Mouse (Mus musculus) MN1 (cell line): ENCODE measurements at regions not wholly inside any gene's neighbourhood (a gene's known extent, or its start where the extent isn't known, plus 50 kb on each side); places are given as distances from the start of the nearest gene placed in this dataset.

Experiments
- DNase-seq: peaks from one replicate; pipeline ENCODE4 v3.0.0-alpha.2; 2016; ENCODE audit warnings: low spot score

- no peak for DNase-seq
Measured at GRCm38 (mm10) chr13:84021771-84022170, 200.3 kb upstream of the Tmem161b start.

GRCm38 (mm10) chr13:84023021-84023420 lies 199.1 kb upstream of the Tmem161b start:
- DNase-seq = no peak

GRCm38 (mm10) chr13:84023637-84024036 lies 198.5 kb upstream of the Tmem161b start:
- no peak for DNase-seq

GRCm38 (mm10) chr13:84025348-84025747 lies 196.7 kb upstream of the Tmem161b start:
- no peak for DNase-seq

GRCm38 (mm10) chr13:84047736-84048135 lies 174.4 kb upstream of the Tmem161b start:
- no peak for DNase-seq

- DNase-seq = no peak
Measured at GRCm38 (mm10) chr13:84052221-84052620, 169.9 kb upstream of the Tmem161b start.

- no peak for DNase-seq
Measured at GRCm38 (mm10) chr13:84054956-84055355, 167.1 kb upstream of the Tmem161b start.

GRCm38 (mm10) chr13:84055576-84055975 lies 166.5 kb upstream of the Tmem161b start:
- no peak for DNase-seq

- no peak for DNase-seq
Measured at GRCm38 (mm10) chr13:84056451-84056850, 165.6 kb upstream of the Tmem161b start.

- no peak for DNase-seq
Measured at GRCm38 (mm10) chr13:84056998-84057397, 165.1 kb upstream of the Tmem161b start.

GRCm38 (mm10) chr13:84057456-84057855 lies 164.6 kb upstream of the Tmem161b start:
- DNase-seq = no peak

GRCm38 (mm10) chr13:84058251-84058650 lies 163.8 kb upstream of the Tmem161b start:
- no peak for DNase-seq

GRCm38 (mm10) chr13:84059031-84059651 lies 163.0 kb upstream of the Tmem161b start:
- no peak for DNase-seq

GRCm38 (mm10) chr13:84059661-84060452 lies 162.2 kb upstream of the Tmem161b start:
- no peak for DNase-seq

- DNase-seq = no peak
Measured at GRCm38 (mm10) chr13:84060453-84060834, 161.7 kb upstream of the Tmem161b start.

GRCm38 (mm10) chr13:84060906-84061305 lies 161.2 kb upstream of the Tmem161b start:
- DNase-seq = no peak

GRCm38 (mm10) chr13:84061820-84062480 lies 160.1 kb upstream of the Tmem161b start:
- DNase-seq = no peak

GRCm38 (mm10) chr13:84062616-84063015 lies 159.5 kb upstream of the Tmem161b start:
- DNase-seq = no peak

GRCm38 (mm10) chr13:84063406-84063805 lies 158.7 kb upstream of the Tmem161b start:
- DNase-seq = no peak

GRCm38 (mm10) chr13:84064291-84064940 lies 157.7 kb upstream of the Tmem161b start:
- DNase-seq = no peak

GRCm38 (mm10) chr13:84065256-84065898 lies 156.7 kb upstream of the Tmem161b start:
- no peak for DNase-seq
